Mouse (Mus musculus) central nervous system, embryonic 14 days (tissue): ENCODE data around the gene Hrh3. TPM values are rescaled to one million over a fixed set of nuclear protein-coding genes. Genes with fewer than 3 reads are reported as not detected.

Experiments
- polyA plus RNA-seq: library from polyadenylated mRNA; depleted of rRNA; stranded (reverse); fragments of >200 nt; gene quantifications from 2 replicates; pipeline ENCODE4 v1.2.3, GENCODE M21; 2012; rRNA removed

Hrh3 gene
- 7.2 and 8.6 TPM in 2 replicates for polyA plus RNA-seq

GRCm38 (mm10) chr2:180103978-180104658 is at the start of gene Hrh3:
Hrh3 (minus strand) TSS chr2:180104488.

DNA sequence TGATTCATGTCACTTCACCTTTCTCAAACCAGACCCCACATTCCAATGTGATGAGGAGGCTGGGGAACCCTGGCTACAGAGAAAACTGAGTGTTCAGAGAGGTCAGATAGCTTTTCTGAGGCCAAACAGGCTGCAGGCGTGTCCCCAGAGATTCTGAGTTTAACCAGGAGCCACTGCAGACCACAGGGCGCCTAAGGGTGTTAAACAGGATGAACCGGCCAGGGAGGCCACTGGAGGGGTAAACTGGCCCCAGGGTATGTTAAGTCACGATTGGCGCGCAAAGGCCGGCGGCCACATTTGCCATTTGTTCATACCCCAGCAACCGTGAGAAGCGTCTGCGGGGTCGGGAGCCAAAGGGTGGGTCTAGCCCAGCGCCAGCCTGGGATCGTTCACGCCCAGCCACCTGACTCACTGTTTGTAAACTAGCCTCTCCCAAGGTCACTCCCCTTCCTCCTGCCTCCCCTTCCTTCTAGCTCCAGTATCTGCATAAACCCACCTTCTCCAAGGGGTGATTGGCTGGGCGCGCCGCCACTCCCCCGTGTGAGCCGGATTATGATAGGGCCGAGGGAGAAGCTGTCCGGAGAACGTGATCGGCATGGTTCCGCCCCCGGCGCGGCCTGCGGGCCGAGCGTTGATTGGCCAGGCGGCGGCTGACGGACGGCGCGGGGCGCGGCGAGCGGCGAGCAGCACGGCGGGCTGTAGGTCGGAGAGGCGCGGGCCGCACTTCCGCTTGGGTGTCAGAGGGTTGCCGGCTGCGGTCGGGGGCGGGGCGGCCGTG is 14.6 kb upstream of the Hrh3 start, which contains the start of gene Osbpl2:
Gene Osbpl2, plus strand, starts transcription at position 646 of the 778 bp plus-strand sequence.

DNA sequence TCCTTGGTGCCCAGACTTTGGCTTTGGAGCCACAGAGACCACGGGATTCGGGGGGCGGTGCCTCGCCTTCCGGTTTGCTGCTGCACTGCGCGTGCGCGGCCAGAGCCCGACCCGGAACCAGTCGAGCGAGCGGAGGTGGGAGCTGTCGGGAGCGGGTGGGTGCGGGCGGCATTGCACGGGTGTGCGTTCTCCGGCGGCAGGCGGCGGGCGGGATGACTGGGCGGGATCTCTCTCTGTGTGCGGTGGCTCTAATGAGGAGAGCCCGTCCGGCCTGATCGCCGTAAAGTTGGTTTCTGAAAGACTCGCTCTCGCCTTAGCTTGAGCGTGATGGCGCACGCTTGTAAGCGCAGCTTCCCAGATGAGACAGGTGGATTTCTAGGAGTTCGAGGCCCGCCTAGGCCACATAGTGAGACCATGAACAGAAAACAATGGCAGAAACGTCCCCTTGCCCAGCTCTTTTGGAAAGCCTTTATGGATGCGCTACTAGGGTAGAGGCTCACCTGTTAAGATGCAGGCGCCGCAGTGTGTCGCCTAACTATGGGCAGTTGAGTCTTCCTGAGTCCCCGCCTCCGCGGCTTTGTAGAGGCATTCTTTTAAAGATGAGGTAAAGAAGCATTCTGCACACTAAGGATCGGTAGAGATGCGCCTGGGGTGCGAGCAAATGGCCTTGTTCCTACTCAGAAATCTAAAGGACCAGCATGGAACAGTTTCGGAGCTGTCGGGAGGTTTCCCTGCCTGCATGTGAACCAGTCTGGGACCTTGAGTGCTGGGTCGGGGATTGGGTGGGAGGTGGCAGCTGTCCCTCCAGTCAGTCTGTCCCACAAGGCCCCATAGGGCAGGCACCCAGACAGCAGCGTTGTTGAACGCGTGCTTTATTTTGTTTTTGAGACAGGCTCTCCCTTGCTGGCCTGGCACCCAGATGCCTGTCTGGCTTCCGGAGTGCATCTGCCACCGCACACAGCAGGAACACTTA is 33.5 kb downstream of the Hrh3 start, which contains the start of gene Mtg2:
Gene Mtg2, plus strand, starts transcription at position 108 of the 973 bp plus-strand sequence.

Other genes with a start within 250 kb of the Hrh3 start
- 18.9 and 21.6 TPM in 2 replicates for gene Taf4, start 127.8 kb downstream of the Hrh3 start, polyA plus RNA-seq
- 169 and 201 TPM in 2 replicates for gene Lsm14b, start 79.5 kb downstream of the Hrh3 start, polyA plus RNA-seq
- gene Psma7, start 62.1 kb downstream of the Hrh3 start, polyA plus RNA-seq = 361 and 390 TPM in 2 replicates
- gene Ss18l1, start 62.0 kb downstream of the Hrh3 start, polyA plus RNA-seq = 45.2 and 45.3 TPM in 2 replicates
- gene Mtg2, start 33.9 kb downstream of the Hrh3 start, polyA plus RNA-seq = 39.3 and 40.8 TPM in 2 replicates
- gene Osbpl2, start 14.8 kb upstream of the Hrh3 start, polyA plus RNA-seq = 40.8 and 42.8 TPM in 2 replicates
- 122 and 128 TPM in 2 replicates for gene Adrm1, start 67.0 kb upstream of the Hrh3 start, polyA plus RNA-seq
- gene Lama5, start 121.4 kb upstream of the Hrh3 start, polyA plus RNA-seq = 5.2 and 14.0 TPM in 2 replicates
- 2,791 and 2,950 TPM in 2 replicates for gene Rps21, start 152.9 kb upstream of the Hrh3 start, polyA plus RNA-seq
- gene Cables2, start 169.0 kb upstream of the Hrh3 start, polyA plus RNA-seq = 48.8 and 50.4 TPM in 2 replicates
- gene Rbbp8nl, start 185.4 kb upstream of the Hrh3 start, polyA plus RNA-seq = 0.26 TPM in 1 of 2 replicates, not detected in the other
- not detected in 2 replicates for gene Gata5, start 230.2 kb upstream of the Hrh3 start, polyA plus RNA-seq